Mouse (Mus musculus): ENCODE measurements at regions not wholly inside any gene's neighbourhood (a gene's known extent, or its start where the extent isn't known, plus 50 kb on each side); places are given as distances from the start of the nearest gene placed in this dataset.

DNA sequence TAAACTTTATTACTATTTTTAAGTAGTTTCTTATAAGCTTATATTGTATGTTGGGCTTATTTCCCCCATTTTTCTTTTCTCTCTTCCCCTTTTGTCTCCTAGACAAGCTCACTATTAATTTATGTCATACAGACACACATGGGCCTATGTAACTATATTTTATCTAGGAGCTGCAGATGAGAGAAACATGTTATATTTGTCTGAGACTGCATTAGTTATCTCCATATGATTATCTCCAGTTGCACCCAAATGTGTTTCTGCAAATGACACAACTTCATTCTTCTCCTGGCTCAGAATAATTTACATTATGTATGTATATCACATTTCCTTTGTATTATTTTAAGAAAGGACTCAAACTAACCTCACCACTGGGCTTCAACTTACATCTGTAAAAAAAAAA lies 501.3 kb downstream of the Olfm4 start:
- DNase-seq: no peak

DNA sequence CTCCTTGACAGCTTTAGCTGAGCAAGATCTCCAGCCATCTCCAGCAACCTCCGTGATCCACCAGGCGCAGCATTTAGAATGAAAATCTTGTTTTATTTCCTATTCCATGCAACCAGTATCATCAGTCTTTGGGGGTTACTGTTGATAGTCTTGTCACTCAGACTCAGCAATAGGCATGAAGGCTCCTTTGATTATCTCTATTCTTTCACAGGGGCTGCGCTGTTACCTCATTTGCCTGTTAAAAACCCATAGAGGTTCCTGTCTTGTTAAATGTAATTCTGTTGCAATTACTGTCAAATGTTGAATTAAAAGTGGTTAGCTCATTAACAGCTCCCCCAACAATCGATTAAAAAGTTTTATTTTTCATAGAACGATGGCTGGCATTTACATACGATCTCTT lies 502.7 kb downstream of the Olfm4 start:
- DNase-seq: no peak

DNA sequence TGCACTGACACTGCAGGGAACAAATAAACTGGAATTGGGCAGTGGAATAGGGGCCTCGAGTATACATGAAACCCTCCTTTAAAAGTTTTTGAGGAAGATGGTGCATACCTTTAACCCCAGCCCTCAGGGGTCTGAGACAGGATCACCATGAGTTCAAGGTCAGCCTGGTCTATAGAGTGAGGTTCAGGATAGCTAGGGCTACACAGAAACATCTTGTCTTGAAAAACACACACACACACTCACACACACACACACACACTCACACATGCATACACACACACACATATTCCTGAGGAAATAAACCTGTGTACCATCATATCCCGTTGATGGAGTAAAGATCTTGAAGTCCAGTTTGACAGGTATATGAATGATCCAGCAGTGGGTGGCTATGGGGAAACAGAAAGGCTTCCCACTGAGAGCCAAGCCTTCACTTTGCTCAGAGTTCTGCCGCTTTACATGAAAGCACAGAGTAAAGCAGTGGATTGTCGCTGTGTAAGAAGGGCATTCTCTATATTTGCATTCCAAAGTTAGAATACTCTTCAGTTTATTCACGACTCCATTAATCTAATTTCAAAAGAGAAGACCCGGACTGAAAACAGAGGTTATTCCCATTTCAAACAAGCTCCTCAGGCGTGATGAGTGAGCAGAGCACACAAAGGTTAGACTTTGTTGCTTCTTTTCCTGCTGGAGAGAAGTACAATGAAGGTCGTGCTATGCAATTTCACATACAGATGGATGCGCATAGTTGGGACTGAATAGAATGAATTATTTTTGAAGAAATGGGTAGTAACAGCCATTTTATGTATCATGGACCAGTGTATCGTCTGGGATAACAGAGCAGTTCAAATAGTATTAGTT lies 508.4 kb downstream of the Olfm4 start:
- no peak for DNase-seq

DNA sequence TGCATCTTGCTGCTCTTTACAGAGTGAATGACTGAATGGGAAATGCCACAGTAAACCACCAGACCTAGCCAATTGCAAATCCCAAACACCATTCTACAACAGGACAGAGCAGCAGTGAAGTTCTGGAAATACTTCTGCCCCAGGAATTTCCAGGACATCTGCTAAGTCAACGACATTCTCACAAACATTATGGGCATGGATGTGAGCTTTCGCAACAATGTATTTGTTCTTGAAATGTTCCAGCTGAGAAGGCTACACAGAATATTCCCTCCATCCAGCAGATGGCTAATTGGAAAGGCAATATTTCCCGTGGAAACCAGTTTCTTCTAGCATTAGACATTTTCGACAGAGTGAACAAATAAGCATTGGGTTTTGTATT lies 509.0 kb downstream of the Olfm4 start:
- DNase-seq: no peak

DNA sequence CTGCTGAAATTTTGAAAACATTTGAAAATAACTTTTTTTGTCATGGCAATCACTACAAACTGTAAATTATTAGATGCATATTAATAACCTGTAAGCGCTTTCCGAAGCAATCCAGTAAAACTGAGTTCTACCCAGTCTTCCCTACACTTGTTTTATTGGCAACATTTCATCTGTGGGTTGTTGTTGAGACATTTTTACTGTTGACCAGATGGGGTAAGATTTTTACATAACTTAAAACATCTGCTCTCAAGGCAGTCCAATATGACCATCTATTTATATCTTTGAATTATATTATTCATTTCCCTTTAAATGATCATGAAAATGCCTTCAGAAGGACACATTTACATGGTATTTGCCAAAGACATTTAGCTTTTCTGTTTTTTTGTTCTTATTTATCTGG lies 520.5 kb downstream of the Olfm4 start:
- no peak for DNase-seq

DNA sequence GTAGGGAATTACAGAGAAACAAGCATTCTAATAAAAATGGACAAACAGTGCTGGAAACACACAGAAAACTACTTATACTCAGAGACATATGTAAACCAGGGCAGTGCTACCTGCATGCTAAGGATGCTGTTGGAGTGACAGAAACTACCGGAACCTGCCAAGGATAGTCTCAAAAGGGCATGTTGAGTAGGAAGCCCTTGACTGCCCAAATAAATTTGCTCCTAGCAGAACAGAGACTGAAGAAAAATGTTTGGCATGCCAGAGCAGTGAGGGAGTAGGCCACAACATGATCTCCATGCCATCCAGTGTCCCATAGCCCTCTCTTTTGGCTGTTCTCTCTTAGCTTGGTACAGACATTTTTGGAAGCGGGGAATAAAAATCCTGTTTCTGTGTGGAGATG lies 532.7 kb downstream of the Olfm4 start:
- no peak for DNase-seq

DNA sequence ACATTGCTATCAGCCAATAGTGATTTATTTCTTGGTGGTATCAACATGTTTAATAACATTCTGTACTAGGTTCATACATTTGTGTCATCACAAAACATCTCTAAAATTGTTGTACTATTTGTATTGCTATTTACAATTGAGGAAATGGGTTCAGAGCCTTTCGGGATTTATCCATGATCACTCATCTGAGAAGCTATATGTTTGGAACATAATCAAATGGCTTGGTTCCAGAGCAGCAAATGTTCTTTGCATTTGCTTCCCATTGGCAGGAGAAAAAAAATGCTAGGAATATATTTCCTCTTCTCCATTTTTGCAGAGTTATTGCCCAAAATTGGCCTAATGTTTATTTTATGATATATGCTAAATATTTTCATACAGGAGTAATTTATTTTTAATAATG lies 537.3 kb downstream of the Olfm4 start:
- no peak for DNase-seq

DNA sequence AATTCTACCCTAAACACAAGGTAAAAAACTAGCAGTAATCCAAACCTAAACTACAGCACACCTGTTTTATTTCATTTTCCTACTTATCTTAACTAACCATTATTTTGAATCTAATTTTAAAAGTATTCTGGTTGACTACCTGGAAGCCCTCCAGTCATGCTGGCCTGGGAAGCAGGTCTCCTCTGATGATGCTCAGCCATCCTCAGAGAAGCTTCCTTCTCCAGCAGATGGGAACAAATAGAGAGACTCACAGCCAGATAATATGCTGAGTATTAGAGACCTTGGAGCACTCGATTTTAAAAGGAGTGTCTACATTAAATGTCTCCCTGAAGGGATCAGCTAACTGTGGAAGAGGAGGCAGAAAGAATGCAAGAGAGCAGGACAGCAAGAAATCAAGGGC lies 537.8 kb downstream of the Olfm4 start:
- DNase-seq: no peak

DNA sequence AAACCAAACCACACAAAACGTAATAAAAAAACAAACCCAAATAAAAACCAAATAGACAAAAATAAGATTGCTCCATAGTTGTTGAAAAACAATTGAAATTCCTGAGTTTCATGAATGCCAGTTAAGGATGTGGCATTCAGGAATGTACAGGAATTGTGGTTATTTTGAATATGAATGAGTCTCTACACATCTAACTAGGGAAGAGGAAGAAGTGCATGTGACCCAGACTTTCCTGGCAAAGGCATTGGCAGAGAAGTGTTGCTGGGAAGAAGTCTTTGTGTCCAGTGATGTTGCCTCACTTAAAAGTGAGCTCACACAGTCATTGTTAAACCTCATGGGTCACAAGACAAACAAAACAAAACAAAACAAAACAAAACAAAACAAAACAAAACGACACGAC lies 538.7 kb downstream of the Olfm4 start:
- DNase-seq: no peak

DNA sequence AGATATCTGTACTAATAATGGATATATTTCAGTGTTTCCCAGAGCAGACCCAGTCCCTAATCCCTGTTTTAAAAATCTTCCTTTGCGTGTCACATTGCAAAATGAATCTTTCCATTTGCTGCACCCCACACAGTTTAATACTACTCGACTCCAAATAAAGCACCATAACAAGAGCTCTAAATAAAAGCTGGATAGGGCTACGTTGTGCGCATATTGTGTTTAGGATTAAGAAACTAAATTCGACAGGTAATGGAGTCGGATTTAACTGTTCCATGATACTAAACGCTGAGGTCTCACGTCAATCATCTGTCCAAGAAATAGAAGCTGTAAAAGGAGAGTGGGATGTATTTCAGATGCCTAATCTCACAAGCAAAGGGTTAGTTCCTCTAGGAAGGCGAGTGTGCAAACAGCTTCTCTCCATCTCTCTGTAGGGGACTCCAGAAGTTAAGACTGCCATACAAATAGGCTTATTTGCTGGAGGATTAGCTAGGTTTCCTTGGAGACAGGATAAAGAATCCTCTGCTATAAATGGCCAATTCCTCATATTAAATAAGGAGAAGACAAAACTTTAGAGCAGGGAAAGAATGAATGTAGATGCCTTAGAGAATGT lies 544.6 kb downstream of the Olfm4 start:
- no peak for DNase-seq

DNA sequence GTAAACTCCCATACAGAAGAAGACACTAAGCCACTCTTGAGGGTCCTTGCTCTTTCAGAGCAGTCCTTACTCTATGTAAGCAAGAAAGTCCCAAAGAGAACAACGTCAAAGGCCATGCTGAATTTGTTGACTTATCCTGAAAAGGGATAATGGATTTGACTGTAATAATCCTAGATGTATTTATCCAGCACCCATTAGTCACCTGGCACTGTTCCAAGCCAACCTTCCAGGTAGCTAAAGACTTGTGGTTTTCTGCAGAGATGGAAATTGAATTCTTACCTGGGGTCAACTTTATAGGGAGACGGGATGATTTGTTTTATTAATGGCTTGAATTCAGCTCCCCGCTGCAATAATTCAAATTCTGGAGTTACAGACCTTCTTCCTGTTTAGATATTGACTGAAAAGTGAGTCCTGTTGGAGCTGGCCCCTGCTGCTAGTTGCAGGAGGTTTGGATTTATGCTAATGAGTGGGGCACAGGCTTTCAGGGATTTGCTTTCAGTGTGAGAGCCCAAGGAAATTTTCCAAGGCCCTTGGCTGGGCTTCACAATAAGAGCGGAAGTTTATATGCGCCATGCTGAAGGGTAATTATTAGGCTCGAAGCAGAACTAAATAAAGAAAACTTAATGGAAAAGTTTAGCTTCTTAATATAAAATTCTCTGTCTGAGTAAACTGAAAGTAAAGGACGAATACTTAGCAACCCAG lies 552.3 kb downstream of the Olfm4 start:
- peak in 1 of 2 experiments; percentile 6 for DNase-seq

DNA sequence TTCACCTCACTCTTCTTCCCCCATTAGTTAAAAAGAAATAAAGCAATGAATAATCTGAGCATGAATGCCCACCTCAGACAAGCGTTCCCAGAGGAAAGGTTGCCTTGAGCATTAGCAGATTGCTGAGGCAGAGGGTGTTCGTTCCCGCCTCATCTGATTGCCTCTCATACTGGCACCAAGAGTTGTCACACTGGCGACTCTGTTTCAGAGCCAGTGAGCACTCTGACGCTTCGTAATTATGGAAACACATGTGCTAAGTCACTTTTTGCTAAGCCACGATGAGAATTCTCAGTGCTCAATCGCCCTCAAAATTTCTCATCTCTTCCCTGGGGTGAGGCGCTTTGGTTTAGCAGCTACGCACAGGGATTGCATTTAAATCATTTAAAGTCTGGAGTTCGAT lies 576.1 kb downstream of the Olfm4 start:
- no peak for DNase-seq

All from kidney, postnatal 25 days (tissue).